Mouse (Mus musculus) liver, adult 2 months (tissue): Measurements from ENCODE around the gene Dnajb7.

Source experiments
- CTCF ChIP-seq: fragments of 200-500 bp; IDR thresholded peaks from 2 replicates; pipeline ENCODE4 v1.5.1; 2011; ENCODE audit warnings: low read depth, low read length, control low read depth
- POLR2A ChIP-seq: fragments of 200-500 bp; IDR thresholded peaks from 2 replicates; pipeline ENCODE4 v1.6.1; 2011; ENCODE audit warnings: low read length, control low read depth; ENCODE audit not compliant: insufficient read depth; ENCODE audit errors: extremely low read depth

DNA sequence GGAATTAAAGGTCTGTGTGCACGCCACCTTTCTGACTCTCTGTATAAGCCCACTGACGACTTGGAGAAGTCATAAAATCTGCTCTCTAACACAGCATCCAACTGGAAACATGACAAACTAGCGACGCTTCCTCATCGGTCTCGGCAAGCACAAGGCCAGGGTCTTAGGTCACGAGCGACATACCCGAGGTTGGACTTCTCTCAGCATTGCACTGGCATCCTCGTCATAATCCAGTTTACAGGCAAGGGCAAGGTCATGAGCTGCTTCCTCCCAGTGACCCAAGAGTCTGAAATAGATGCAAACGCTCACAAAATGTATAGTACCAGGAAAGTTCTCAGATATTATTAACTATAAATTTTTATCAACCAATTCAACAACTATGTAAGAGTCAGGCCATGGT is 33.5 kb downstream of the Dnajb7 start:
- TF ChIP-seq POLR2A (no peak), CTCF (no peak)
